Mouse (Mus musculus) CH12.LX (cell line): ENCODE results near the gene Pdzd3. TPM values are rescaled to one million over a fixed set of nuclear protein-coding genes. Genes with fewer than 3 reads are reported as not detected.

Source experiments
- DNase-seq: peaks from one replicate; pipeline ENCODE4 v3.0.0-alpha.2; 2013; ENCODE audit errors: extremely low read depth
- H3K27ac ChIP-seq: 2 replicates; pipeline ENCODE4 v1.5.1; 2012; ENCODE audit warnings: low read depth, mild to moderate bottlenecking, control low read depth, moderate library complexity; ENCODE audit not compliant: insufficient read depth
- H3K27me3 ChIP-seq: replicated peaks from 2 replicates; pipeline ENCODE3; 2012; ENCODE audit warnings: inconsistent platforms
- H3K36me3 ChIP-seq, 2 experiments: replicated peaks in 1 of 2; 2 replicates each; pipeline versions ENCODE3 to v1.6.1; 2012; ENCODE audit warnings: inconsistent platforms in 1 of 2, low read length in 1 of 2, mild to moderate bottlenecking in 1 of 2, mixed read lengths in 1 of 2, moderate library complexity in 1 of 2; ENCODE audit not compliant: control insufficient read depth in 1 of 2, insufficient read depth in 1 of 2
- H3K4me1 ChIP-seq, 2 experiments: 2 replicates each; pipeline ENCODE4 v1.6.1; 2012; ENCODE audit warnings: inconsistent platforms in 1 of 2, moderate library complexity in 1 of 2; ENCODE audit not compliant: insufficient read depth in 2 of 2, control insufficient read depth in 1 of 2
- H3K4me2 ChIP-seq: 2 replicates; pipeline ENCODE4 v1.6.1; 2012; ENCODE audit warnings: low read depth, mild to moderate bottlenecking, control low read depth; ENCODE audit not compliant: poor library complexity, insufficient read depth, severe bottlenecking
- H3K4me3 ChIP-seq, 3 experiments: fragments of 150-350 bp in 1 of 3; sonication (generic) in 1 of 3; replicated peaks in 1 of 3; 2 replicates each; pipeline versions ENCODE3 to v1.5.1; 2011 to 2012; ENCODE audit warnings: low read depth in 2 of 3, low read length in 2 of 3, mild to moderate bottlenecking in 2 of 3, moderate library complexity in 2 of 3, control low read depth in 1 of 3, improper control_type of control experiment in 1 of 3, inconsistent platforms in 1 of 3, mixed read lengths in 1 of 3; ENCODE audit not compliant: poor library complexity in 1 of 3
- H3K79me2 ChIP-seq: replicated peaks from 2 replicates; pipeline ENCODE4 v1.6.1; 2012; ENCODE audit warnings: mild to moderate bottlenecking, moderate library complexity; ENCODE audit not compliant: control insufficient read depth, poor library complexity, insufficient read depth, severe bottlenecking; ENCODE audit errors: extremely low read depth
- H3K9ac ChIP-seq: 2 replicates; pipeline ENCODE4 v1.6.1; 2012; ENCODE audit warnings: low read depth, mild to moderate bottlenecking, control low read depth, moderate library complexity; ENCODE audit not compliant: insufficient read depth
- H3K9me3 ChIP-seq: replicated peaks from 2 replicates; pipeline ENCODE3; 2012; ENCODE audit warnings: low read length, inconsistent platforms, mixed read lengths
- CTCF ChIP-seq, 2 experiments: IDR thresholded peaks in 1 of 2; conservative IDR thresholded peaks in 1 of 2; 2 replicates each; pipeline ENCODE4 v1.5.1; 2011 to 2012; ENCODE audit warnings: low read depth in 2 of 2, low read length in 2 of 2, improper control_type of control experiment in 1 of 2, inconsistent platforms in 1 of 2, mild to moderate bottlenecking in 1 of 2, moderate library complexity in 1 of 2
- E2F4 ChIP-seq: IDR thresholded peaks from 2 replicates; pipeline ENCODE4 v1.6.1; 2011; ENCODE audit warnings: low read depth, low read length, improper control_type of control experiment; ENCODE audit not compliant: insufficient replicate concordance
- ETS1 ChIP-seq: conservative IDR thresholded peaks from 2 replicates; pipeline ENCODE4 v1.6.1; 2012; ENCODE audit warnings: low read depth, mild to moderate bottlenecking, inconsistent platforms, low read length, improper control_type of control experiment, moderate library complexity
- GABPA ChIP-seq: IDR thresholded peaks from 2 replicates; pipeline ENCODE4 v1.6.1; 2012; ENCODE audit warnings: low read depth, low read length, improper control_type of control experiment, inconsistent platforms; ENCODE audit not compliant: insufficient replicate concordance
- HCFC1 ChIP-seq: IDR thresholded peaks from 2 replicates; pipeline ENCODE4 v1.6.1; 2012; ENCODE audit warnings: low read depth, mild to moderate bottlenecking, inconsistent platforms, low read length, improper control_type of control experiment
- MAX ChIP-seq: IDR thresholded peaks from 2 replicates; pipeline ENCODE4 v1.6.1; 2011; ENCODE audit warnings: low read length, improper control_type of control experiment
- MYC ChIP-seq: IDR thresholded peaks from 2 replicates; pipeline ENCODE4 v1.6.1; 2011; ENCODE audit warnings: low read depth, mild to moderate bottlenecking, improper control_type of control experiment, low read length
- POLR2A ChIP-seq: IDR thresholded peaks from 2 replicates; pipeline ENCODE4 v1.6.1; 2011; ENCODE audit warnings: low read depth, mild to moderate bottlenecking, improper control_type of control experiment, low read length
- POLR2AphosphoS2 ChIP-seq: IDR thresholded peaks from 2 replicates; pipeline ENCODE4 v1.6.1; 2011; ENCODE audit warnings: low read depth, low read length, improper control_type of control experiment
- RCOR1 ChIP-seq: conservative IDR thresholded peaks from 2 replicates; pipeline ENCODE4 v1.6.1; 2012; ENCODE audit warnings: low read depth, mild to moderate bottlenecking, inconsistent platforms, low read length, improper control_type of control experiment
- SMC3 ChIP-seq: IDR thresholded peaks from 2 replicates; pipeline ENCODE4 v1.6.1; 2011; ENCODE audit warnings: low read depth, low read length, improper control_type of control experiment
- UBTF ChIP-seq: IDR thresholded peaks from 2 replicates; pipeline ENCODE4 v1.6.1; 2012; ENCODE audit warnings: low read depth, mild to moderate bottlenecking, inconsistent platforms, low read length, improper control_type of control experiment, moderate library complexity
- USF1 ChIP-seq: IDR thresholded peaks from 2 replicates; pipeline ENCODE4 v1.6.1; 2014; ENCODE audit warnings: low read depth, mild to moderate bottlenecking, inconsistent platforms, low read length, improper control_type of control experiment
- USF2 ChIP-seq: conservative IDR thresholded peaks from 2 replicates; pipeline ENCODE4 v1.6.1; 2011; ENCODE audit warnings: low read depth, low read length, improper control_type of control experiment
- ZC3H11A ChIP-seq: IDR thresholded peaks from 2 replicates; pipeline ENCODE4 v1.6.1; 2012; ENCODE audit warnings: low read depth, mild to moderate bottlenecking, inconsistent platforms, low read length, improper control_type of control experiment
- ZKSCAN1 ChIP-seq: IDR thresholded peaks from 2 replicates; pipeline ENCODE4 v1.6.1; 2012; ENCODE audit warnings: low read depth, inconsistent platforms, low read length, improper control_type of control experiment, borderline replicate concordance
- dilution Hi-C: fragments of 300-500 bp; cut with MboI; formaldehyde crosslinking; loops from 2 replicates; pipeline ENCODE4 v1.14.3; 2020; ENCODE audit warnings: low sequenced_read_pairs; ENCODE audit not compliant: extremely low pct_unique_long_range_greater_than_20kb, extremely low pct_ligation_motif_present
- in situ Hi-C: fragments of 300-500 bp; cut with MboI; formaldehyde crosslinking; loops from 3 replicates; pipeline ENCODE4 v1.14.3; 2019; ENCODE audit warnings: low sequenced_read_pairs, low pct_ligation_motif_present, low pct_unique_long_range_greater_than_20kb, mixed read lengths
- polyA plus RNA-seq: library from polyadenylated mRNA; unstranded; fragments of >175 nt; gene quantifications from 2 replicates; pipeline ENCODE4 v1.2.1, GENCODE M21; 2012; ENCODE audit warnings: low read depth; ENCODE audit not compliant: insufficient read length
- total RNA-seq, 2 experiments: library from RNA; depleted of rRNA; stranded (reverse); fragments of 300-350 nt in 1 of 2; fragments of >200 nt in 1 of 2; gene quantifications; 2 replicates each; pipeline ENCODE4 v1.2.3; 2012 to 2014

Gene Pdzd3
- total and polyA plus RNA-seq, 3 experiments: 0.09 to 0.21 (median 0.13) TPM

DNA sequence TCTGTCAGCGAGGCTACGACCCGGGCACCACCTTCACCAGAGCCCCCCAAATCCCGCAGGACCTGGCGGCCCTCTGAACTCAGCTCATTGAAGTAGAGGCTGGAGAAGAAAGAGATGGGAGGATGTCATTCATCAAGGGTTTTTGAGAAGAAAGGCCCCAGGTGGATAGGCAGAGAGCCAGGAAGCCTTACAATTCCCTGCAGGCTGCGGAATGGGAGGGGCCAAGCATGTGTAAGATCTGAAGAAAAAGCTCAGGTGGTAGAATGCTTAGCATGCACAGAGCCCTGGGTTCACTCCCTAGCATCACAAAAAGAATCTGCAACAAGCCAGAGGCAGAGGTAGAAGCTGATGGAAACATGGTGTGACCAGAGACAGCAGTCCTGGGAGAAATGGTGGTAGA is 2.2 kb upstream of the Pdzd3 start:
- peaks cover 13 to 55% of the 10 kb centered on the region in 2 experiments for H3K36me3 ChIP-seq
- no peak overlapping the region for H3K4me3 ChIP-seq
- no peaks in the 10 kb centered on the region for H3K9me3 ChIP-seq
- H3K9ac ChIP-seq: no peak overlapping the region
- in situ Hi-C loops: no loop called here
- TF ChIP-seq USF1: no peak
- TF ChIP-seq ZC3H11A: no peak
- TF ChIP-seq RCOR1: no peak
- TF ChIP-seq MYC: no peak
- no peak for TF ChIP-seq POLR2A
- TF ChIP-seq UBTF: no peak
- TF ChIP-seq GABPA: no peak
- TF ChIP-seq POLR2AphosphoS2: no peak
- no peak for TF ChIP-seq HCFC1
- no peak for DNase-seq
- H3K27me3 ChIP-seq: no peaks in the 10 kb centered on the region
- peaks cover 2 to 22% of the 10 kb centered on the region in 2 experiments; a peak in 2 of 4 replicates for H3K4me1 ChIP-seq
- H3K4me2 ChIP-seq: no peak overlapping the region
- no peak overlapping the region for H3K27ac ChIP-seq
- H3K79me2 ChIP-seq: no peaks in the 10 kb centered on the region
- dilution Hi-C loops: no loop called here

DNA sequence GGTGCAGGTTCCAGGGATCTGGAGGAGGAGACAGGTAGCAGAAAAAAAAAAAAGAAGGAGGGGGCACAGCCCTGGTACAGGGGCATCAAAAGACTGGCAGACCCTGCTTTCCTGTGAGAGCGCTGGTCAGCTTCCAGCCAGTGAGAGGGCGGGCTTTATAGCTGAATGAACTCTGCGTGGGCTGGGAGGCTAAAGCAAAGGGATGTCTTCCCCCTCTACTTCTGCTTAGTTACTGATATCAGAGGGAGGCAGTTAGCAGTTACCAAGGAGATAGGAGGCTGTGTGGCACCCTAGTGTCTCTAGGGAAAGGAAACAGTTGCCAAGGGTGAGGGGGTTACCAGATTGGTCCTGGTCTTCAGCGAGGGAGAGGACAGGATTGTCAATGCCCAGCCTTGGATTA is 826 bp downstream of the Pdzd3 start:
- Histone ChIP-seq H3K27ac (no peak overlapping the region), H3K9me3 (no peaks in the 10 kb centered on the region), H3K36me3 (peaks cover 8 to 30% of the 10 kb centered on the region in 2 experiments), H3K27me3 (no peaks in the 10 kb centered on the region), H3K9ac (no peak overlapping the region), H3K79me2 (no peaks in the 10 kb centered on the region), H3K4me2 (no peak overlapping the region), H3K4me3 (no peak overlapping the region), H3K4me1 (peaks cover 0 to 6% of the 10 kb centered on the region in 2 experiments; a peak in 1 of 4 replicates)
- DNase-seq: no peak
- dilution Hi-C loops (no loop called here), in situ Hi-C loops (no loop called here)
- no peak for TF ChIP-seq UBTF
- TF ChIP-seq SMC3: no peak
- TF ChIP-seq USF1: no peak
- TF ChIP-seq GABPA: no peak
- no peak for TF ChIP-seq POLR2AphosphoS2
- no peak for TF ChIP-seq CTCF (conservative IDR thresholded peaks at IDR 0.05 in 1 of 2, IDR thresholded peaks at IDR 0.05 in 1 of 2; ENCODE audit: low read depth in 2 of 2, low read length in 2 of 2)
- TF ChIP-seq E2F4: no peak
- no peak for TF ChIP-seq MAX
- TF ChIP-seq ZKSCAN1: no peak
- TF ChIP-seq USF2: no peak
- no peak for TF ChIP-seq ETS1
